Mouse (Mus musculus) cerebellum, adult 11-12 months (tissue): ENCODE measurements around the gene Fndc10.
"Not testable (repeated sequence)": the region's sequence is repeated elsewhere in the genome, so short reads cannot be mapped to it uniquely, and the experiment has no call there.

ENCODE experiments used
- DNase-seq: peaks from one replicate; pipeline ENCODE4 v3.0.0; 2022

Gene Fndc10

DNA sequence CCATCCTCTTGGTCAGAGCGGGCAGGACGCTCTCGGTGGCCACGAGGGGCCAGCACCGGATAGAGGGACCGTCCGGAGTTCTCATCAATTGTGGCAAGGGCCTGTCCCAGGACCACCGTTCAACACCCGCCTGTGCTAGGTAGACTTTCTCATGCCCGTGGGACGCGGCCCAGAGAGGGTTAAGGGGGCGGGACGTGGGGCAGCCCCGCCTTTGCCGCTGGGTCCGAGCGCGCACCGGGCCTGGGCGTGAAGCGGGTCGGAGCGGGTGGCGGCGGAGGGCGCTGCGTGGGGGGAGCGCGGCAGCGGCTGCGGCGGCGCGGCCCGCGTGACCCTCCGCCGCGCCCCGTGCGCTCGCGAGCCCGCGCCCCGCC, at the start of gene Fndc10:
TSS of gene Fndc10 (plus strand) at position 232 of the 371 bp plus-strand sequence.
- DNase-seq: peak; percentile 90

DNA sequence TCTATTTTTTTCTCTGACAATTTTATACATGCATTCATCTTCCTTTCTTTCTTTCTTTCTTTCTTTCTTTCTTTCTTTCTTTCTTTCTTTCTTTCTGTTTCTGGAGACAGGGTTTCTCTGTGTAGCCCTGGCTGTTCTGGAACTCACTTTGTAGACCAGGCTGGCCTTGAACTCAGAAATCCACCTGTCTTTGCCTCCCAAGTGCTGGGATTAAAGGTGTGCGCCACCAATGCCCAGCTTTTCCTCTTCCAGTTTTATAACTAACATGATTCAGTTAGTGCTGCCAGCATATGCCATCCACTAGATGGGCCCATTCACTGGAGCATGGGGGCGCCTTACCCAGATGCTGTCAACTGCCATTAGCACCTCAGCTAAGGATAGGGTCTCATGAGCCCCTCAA, 48.8 kb upstream of the Fndc10 start, which contains the start of gene Gm10563:
TSS of gene Gm10563 (minus strand) at position 101 of the 400 bp plus-strand sequence.
- DNase-seq: not testable (repeated sequence)

DNA sequence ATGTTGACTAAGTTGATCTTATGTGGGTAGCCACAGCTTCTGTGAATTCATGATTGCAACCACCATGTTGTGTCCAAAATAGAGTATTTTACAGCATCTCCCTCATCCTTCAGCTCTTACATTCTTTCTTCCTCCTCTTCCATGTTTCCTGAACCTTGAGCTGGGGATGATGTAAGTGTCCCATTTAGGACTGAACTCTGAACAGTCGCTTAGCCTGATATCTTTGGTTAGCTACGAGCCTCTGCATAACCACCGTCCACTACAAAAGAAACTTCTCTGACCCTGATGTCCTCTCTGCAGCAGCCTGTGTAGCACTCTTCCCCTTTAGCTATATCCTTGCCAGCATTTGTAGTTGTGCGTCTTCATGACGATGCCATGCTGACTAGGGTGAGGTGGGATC, 48.4 kb upstream of the Fndc10 start:
- no peak for DNase-seq

DNA sequence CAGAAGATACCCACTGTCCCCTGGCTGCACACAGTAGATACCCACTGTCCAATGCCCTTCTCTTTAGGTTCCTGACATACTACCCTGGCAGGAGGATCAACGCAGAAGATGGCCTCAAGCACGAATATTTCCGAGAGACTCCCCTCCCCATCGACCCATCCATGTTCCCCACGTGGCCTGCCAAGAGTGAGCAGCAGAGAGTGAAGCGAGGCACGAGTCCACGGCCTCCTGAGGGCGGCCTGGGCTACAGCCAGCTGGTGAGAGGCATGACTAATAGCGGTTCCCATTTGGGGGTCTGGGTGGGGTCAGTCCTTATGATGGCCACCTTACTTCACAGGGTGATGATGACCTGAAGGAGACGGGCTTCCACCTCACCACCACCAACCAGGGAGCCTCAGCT, 44.8 kb upstream of the Fndc10 start:
- DNase-seq: no peak

DNA sequence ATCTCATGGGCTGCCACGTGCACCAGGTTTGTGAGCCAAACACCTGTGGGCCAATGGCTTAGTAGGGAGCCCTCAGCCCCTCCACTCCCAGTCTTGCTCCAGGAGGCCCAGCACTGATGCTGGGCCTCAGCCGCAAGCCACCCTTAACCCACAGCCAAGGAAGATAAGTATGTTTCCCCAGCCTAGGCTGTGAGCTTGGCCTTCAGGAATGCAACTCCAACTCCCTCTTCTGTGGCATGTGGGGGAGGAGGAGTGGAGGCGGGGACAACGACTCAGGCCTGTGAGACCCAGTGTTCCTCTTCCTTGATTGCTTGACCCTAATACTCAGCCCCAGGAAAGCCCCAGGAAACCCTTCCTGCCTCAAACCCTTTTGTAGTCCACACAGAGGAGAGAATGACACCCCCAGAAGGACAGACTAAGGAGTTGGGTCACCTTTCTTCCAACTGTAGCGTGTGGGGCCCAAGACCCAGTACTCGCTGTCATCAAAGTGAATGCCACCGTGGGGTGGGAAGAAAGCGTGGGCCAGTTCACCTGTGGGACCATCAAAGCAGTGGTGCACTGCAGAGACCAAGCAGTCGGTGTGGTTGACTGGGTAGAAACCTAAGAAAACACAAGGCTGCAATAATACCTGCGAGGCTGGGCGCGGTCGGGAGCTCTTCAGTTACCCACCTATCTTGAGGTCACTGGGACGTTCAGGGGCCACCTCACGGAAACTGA, 42.4 kb upstream of the Fndc10 start:
- no peak for DNase-seq

DNA sequence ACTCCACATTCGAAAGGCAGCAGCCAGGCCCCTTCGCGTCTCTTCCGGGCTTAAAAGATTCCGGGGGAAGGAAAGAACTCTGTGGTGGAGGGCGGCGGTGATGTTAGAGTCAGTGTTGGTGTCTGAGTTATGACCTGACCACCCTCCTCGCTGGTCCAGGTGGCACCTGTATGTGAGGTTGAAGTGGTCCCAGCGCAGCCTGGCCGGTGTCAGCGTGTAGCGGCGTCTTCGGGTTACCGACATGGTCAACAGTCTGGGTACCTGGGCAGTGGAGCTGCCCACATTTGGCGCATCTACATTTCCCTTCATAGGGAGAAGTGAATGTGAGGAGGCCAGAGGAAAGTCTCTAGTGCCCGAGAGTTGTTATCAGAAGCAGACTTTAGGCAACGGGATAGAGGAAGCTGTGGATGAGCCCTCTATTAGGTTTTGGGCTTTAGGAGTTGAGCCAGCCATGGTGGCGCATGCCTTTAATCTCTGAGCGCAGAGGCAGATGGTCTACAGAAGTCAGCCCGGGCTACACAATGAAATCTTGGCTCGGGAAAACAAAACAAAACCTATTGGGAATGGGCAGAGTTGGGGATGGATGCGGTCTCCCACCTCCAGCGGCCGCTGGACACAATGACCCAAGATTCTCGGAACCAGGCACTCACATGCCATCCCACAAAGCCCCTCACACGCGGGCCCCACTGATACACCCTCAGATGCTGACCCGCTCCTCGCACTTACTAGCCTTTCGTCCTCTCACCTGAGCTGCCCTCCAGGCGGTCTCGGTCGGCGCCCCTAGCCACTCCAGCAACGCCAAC, 41.7 kb upstream of the Fndc10 start:
- peak; percentile 66 for DNase-seq

DNA sequence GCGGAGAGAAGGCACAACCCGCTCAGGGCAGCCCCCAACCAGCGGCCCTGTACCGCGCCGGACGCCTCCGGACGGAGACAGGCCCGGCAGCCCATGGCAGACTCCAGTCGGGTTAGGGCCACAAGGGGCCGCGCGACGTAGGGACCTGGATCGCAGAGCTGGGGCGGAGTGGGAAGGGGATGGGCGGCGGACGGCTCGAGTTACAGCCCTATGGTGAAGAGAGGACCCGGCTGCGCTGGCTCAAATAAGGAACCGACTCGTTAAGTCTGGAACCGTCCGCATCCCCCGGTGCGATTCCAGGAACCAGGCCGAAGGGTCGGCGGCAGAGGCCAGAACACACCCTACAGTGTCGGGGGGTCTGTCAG, 41.1 kb upstream of the Fndc10 start, which contains the start of gene Mmp23:
TSS of gene Mmp23 (minus strand) at position 299 of the 365 bp plus-strand sequence.
- DNase-seq: no peak

DNA sequence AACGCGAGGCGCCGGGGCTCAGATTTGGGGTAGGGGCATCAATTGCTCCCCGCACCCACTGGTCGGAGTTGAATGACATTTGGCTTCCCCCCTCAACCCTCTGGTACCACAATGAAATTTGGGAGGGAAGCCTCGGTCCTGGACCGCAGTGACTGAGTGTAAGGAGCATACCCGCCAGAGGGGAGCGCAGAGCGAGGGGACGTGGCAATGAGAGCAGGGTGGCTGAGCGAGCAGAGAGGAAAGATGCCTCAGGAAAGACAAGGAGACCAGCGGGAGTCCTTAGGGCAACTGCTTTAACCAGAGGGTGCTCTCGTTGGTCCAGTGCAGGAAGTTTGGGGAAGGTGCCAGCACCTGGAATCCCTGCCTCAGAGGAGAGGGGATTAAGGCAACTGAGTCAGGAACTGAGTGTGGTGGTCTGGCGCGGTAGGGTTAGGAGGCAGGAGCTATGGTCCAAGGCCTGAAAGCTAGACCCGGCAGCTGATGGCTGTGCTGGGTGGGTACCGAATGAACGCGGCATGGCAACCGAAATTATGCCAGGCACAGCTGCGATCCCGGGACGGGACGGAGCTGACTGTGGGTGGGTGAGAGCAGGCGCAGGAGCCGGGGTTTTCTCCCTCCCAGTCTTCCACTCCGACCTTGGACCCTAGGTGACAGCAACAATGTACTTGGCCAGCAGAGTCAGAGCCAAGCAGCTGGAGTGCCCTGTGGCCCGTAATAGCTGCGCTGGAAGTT, 40.5 kb upstream of the Fndc10 start:
- peak; percentile 78 for DNase-seq

DNA sequence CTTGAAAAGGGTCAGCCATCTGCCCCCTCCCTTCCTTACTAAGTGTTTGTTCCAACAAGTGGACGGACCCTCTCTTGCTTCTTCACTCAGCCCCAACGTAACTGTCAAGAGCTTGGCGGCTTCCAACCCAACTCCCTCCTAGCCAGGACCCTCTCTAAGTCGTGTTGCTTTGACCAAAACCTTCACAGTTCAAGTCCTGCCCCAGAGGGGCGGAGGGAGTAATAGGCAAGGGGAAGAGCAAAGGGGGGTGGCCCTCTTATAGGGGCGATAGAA, 40.0 kb upstream of the Fndc10 start:
- peak; percentile 71 for DNase-seq

DNA sequence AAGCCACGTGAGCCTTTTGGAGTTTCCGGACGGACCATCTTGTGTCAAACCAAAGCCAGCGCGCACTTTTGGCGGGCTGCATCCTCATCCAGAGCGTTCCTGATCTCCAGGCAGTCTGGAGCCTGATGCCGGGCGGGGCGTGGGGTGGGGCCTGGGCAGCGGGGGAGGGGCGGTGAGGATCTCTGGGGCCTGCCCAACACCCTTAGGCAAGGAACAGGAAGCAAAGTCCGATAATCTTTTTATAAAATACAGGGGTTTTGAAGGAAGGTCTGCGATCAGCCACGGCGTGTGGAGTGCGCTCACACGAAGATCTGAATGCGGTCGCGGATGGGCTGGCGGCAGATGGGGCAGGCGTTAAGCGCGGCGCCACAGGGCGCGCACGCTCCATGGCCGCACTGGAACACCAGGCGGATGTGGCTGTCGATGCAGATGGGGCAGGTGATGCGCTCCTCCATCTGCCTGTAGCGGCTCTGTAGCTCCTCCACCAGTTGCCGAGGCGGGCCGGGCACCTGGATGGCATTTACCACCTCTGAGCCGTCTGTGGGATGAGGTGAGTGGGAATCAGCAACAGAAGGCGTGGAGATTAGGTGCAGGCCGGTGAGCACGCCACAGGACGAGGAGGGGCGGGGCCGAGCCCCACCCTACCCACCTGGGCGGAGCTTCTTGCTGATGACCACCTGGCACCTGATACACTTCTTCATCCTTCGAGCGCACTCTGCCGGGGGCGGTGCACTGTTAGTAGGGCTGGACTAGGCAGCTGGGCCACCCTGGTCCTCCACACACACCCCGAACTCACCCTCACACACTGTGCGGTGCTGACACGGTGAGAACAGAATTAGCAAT, 39.5 kb upstream of the Fndc10 start:
- DNase-seq: peak; percentile 84

DNA sequence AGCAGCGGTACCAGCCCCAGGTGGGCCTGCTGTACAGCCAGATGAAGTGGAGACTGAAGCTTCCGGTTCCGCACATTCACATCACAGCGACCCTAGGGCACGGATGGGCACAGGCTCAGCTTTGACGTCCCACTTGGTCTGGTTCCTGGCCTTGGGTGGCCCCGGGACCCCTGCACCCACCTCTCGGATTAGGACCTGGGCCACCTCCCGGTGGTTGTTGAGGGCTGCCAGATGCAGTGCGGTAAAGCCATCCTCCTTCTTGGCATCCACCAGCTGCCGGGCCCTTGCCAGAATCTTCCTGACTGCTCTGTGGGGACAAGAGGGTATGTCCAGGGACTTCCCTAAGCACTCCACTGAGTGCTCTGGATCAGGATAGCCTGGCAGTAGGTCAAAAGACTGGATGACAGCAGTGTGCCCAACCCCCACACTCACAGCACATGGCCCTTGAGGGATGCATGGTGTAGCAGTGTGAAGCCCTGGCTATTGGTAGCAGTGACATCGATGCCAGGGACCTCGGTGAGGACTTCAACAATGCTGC, 37.9 kb upstream of the Fndc10 start:
- peak; percentile 71 for DNase-seq

DNA sequence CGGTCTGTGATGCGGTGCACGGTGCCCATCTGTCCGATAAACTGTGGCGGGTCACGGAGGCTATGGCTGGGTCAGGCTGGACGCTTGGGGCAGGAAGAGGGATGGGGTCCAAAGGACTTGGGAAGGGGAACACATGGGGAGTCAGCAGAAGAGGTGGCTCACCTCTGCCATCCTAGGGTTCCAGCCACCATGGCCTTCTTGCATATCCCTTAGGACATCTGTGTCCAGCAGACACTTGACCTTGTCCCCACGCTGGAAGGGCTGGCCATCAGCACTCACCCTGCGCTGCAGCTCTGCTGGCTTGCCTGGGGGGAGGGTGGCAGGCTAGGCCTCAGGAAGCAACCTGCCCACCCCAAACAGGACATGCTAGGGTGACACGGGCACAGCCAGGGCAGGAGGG, 35.2 kb upstream of the Fndc10 start:
- peak; percentile 31 for DNase-seq

DNA sequence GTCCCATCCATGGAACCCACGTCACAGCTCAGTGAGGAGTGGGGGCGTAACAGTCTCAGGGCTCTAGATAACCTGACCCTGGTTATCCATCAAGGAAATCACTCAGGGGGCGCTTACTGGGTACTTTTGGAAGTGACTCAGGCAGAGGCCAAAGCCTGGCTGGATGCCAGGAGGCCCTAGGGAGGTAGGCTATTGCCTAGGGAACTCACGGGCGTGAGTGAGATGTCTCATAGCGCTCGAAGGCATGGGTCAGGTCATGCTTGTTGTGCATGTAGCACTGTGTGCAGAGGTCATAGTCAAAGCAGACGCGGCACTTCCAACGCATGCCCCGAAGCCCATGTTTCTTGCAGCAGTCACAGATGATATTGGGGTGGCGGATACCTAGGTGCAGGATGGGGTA, 33.5 kb upstream of the Fndc10 start:
- DNase-seq: peak; percentile 33

DNA sequence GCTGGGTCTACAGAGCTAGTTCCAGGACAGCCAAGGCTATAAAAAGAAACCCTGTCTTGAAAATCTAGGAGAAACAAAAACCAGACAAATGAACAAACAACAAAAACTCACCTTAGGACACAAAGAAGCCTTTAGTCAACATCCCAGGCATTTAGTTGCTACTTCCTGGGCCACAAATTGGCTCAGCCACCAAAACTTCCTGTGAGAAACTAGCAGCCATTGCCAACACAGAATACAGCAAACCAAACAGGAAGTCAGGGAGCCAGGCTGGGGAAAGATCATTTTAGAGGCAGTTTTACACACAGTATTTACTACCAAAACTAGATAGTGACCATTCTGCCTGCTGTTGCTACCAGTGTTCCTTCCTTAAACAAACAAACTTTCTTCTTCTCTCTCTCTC, 27.2 kb upstream of the Fndc10 start:
- DNase-seq: no peak

DNA sequence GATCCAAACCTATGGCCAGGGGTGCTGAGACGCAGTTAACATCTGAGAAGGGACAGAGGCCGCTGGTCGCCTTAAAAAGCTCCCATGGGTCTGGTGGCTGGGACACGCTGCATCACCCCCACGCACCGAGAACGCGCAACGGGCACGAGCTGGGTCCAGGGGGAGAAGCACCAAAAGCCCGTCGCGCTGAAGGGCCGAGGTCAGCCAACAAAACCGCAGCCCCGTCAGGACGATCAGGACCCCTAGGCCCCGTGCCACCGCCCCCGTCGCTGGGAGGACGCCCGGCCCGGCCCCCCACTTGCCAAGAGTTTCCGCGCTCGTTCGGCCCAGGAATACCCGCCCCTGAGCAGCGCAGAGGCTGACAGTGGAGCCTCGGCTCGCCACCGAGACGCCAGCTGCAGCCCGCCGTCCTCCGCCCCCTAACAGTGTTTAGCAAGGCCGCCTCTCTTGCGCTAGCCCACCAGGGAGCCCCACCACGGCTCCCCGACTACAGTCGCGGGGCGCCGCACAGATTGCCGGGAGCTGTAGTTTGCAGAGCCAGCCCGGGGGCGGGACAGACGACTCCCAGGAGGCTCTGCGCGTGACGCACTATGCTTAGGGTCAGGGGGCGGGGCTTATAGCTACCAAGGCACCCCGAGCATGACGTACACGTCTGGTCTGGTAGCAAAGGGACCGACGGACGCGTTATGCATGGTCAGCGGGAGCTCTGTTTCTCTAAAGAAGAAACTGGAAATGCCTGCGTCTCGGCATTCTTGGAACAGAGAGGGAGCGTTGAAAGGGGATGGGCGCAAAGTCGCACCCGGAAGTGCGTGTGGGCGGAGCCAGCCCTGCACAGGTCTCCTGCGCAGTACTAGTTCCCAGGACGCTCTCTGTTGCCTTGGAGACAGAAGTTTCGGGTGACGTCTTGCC, 25.2 kb upstream of the Fndc10 start, which contains the start of gene Mib2:
TSS of gene Mib2 (minus strand) at position 510 of the 909 bp plus-strand sequence.
- DNase-seq: peak; percentile 98

DNA sequence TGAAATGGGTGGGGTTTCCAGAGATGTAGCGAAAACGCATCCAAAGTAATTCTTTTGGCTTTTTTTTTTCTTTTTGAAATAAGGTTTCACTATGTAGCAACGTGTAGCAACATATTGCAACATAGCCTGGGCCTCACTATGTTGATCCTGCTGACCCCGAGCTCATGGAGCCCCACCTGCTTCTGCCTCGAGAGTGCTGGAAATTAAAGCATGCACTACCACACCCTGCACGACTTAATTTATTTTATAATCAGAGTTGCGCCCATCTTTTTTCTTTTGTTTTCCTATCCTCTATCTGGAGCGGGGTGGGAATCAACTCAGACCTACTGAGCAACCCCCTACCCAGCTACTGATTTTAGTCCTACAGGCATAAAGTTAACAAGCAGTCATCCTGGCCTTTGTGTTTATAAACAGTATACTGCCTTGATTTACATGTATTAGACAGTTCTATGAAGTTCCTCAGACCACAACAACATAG, 24.5 kb upstream of the Fndc10 start:
- DNase-seq: no peak

DNA sequence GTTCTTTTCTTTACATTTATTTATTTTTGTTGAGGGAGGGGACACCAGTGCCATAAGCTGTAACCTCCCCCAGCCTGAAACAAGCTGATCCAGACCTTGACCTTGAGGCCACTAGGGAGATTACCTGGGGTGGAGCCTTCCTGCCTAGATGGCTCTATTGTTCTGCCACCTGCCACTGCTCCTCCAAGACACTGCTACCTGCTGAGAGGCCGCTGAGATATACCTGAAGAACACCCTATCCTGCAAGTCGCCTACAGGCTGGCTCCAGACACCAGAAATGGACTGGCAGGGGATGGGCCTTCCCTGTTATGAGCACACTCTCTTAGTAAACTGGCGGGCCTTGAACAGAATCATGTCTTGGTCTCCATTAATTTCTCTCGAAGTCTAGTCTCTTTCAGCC, 23.9 kb upstream of the Fndc10 start:
- peak; percentile 63 for DNase-seq

DNA sequence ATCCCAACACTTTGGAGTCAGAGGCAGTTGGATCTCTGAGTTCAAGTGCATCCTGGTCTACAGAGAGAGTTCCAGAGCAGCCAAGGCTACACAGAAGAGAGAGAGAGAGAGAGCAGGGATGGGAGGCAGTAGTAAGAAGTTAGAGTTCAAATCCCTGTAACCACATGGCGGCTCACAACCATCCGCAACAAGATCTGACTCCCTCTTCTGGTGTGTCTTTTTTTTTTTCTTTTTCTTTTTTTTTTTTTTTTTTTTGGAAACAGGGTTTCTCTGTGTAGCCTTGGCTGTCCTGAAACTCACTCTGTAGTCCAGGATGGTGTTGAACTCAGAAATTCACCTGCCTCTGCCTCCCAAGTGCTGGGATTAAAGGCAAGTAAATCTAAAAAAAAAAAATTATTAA, 22.1 kb upstream of the Fndc10 start:
- no peak for DNase-seq

DNA sequence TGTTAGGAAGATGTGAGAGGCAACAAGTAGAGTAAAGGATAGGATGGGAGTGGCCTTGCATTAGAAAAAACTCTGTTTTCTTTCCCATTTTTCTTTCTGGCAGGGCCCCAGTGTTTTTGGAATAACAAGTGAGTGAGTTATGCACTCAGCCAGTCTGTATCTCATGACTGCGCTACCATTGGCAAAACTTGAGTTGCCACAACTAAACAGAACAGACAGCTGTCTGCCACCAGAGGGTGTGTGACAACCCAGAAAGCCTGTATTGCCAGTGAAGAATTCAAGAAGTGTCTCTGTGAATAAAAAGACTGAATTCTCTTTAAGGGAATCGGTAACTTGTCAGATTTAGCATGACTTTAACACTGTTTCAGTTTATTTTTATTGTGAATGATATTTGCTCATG, 18.2 kb upstream of the Fndc10 start:
- DNase-seq: peak; percentile 61

DNA sequence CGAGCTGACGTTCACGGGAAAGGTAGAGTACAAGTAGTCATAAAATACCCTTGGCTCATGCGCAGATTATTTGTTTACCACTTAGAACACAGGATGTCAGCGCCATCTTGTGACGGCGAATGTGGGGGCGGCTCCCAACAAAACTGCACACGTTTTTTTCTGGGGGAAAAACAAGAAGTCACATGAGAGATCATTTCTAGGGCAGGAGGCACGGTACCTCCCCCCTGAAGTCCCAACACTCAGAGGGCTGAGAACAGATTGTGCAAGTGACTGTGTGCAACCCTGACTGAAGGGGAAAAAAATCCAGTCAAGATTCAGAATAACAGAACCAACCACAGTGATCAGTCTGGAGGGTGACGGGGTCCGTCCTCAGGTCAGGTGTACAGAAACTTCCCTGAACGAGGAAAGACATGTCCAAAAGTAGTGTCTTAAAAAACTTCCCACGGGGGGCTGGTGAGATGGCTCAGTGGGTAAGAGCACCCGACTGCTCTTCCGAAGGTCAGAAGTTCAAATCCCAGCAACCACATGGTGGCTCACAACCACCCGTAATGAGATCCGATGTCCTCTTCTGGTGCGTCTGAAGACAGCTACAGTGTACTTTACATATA, 10.4 kb upstream of the Fndc10 start:
- not testable (repeated sequence) for DNase-seq

DNA sequence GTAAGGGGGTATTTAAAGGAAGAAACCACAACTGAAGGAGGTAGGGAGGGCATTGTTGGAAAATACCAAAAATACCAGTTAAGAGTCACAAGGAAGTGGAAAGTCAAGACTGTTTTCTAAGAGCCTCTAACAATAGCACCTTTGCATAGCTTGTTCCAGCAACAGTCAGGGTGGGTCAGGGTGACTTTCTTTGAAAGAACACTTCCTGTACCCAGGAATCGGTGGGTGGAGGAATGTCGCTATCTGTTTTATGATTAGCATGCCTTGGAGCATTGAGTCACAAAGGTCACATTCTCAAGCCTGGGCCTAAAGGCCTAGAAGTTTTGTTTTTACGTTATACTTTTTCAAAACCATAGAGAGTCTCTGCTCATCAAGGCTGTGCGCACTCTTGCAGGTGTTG, 6.4 kb upstream of the Fndc10 start:
- DNase-seq: not testable (repeated sequence)
